Mouse (Mus musculus) heart, postnatal 0 days (tissue): ENCODE measurements around the gene Rras.

Experiments
- CTCF ChIP-seq: IDR thresholded peaks from 2 replicates; pipeline ENCODE4 v1.5.1; 2016; ENCODE audit warnings: antibody characterized with exemption, control low read depth, low read depth
- EP300 ChIP-seq: IDR thresholded peaks from 2 replicates; pipeline ENCODE4 v1.6.1; 2016; ENCODE audit warnings: antibody characterized with exemption, low read depth

DNA sequence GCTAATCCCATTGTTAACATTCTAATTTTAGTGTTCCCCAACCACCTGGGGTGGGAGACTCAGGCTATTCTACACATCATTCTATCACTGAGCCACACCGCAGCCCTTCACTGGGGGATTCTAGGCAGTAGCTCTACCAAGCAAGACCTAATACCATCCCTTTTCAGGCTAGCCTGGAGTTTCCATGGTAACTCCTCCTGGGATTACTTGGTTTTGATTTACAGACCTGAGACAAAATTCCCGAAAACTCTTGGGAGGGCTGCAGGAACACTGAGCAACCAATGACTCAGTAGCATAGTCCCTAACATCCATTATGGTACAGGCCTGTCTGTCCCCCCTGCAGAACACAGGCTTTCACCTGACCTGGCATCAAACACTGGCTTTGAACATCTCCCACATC is 8.5 kb downstream of the Rras start:
- TF ChIP-seq CTCF (no peak), EP300 (no peak)
